Mouse (Mus musculus) kidney, embryonic 15.5 days (tissue): ENCODE measurements around the gene U2af1. TPM values are rescaled to one million over a fixed set of nuclear protein-coding genes. Genes with fewer than 3 reads are reported as not detected.

Experiments used
- ATAC-seq: fragments of 200-750 bp; cut with Nextera tagmentation; replicated peaks from 2 replicates; pipeline ENCODE4 v1.8.0; 2017; ENCODE audit warnings: moderate TSS enrichment; ENCODE audit not compliant: low FRiP score
- H3K27ac ChIP-seq: fragments of 300-500 bp; sonication (generic); 2 replicates; pipeline ENCODE4 v1.5.1; 2015; ENCODE audit warnings: mild to moderate bottlenecking, inconsistent platforms
- H3K27me3 ChIP-seq: fragments of 300-500 bp; sonication (generic); 2 replicates; pipeline ENCODE4 v1.6.1; 2015; ENCODE audit warnings: inconsistent platforms
- H3K36me3 ChIP-seq: fragments of 300-500 bp; sonication (generic); 2 replicates; pipeline ENCODE4 v1.6.1; 2015; ENCODE audit warnings: inconsistent platforms
- H3K4me1 ChIP-seq: fragments of 300-500 bp; sonication (generic); 2 replicates; pipeline ENCODE4 v1.6.1; 2015; ENCODE audit warnings: inconsistent platforms
- H3K4me2 ChIP-seq: fragments of 300-500 bp; sonication (generic); 2 replicates; pipeline ENCODE4 v1.6.1; 2015; ENCODE audit warnings: moderate library complexity, mild to moderate bottlenecking, inconsistent platforms
- H3K4me3 ChIP-seq: fragments of 300-500 bp; sonication (generic); replicated peaks from 2 replicates; pipeline ENCODE4 v1.5.1; 2015; ENCODE audit warnings: mild to moderate bottlenecking, inconsistent platforms
- H3K9ac ChIP-seq: fragments of 300-500 bp; sonication (generic); 2 replicates; pipeline ENCODE4 v1.6.1; 2015; ENCODE audit warnings: mild to moderate bottlenecking, inconsistent platforms
- H3K9me3 ChIP-seq: fragments of 300-500 bp; sonication (generic); replicated peaks from 2 replicates; pipeline ENCODE4 v1.6.1; 2016; ENCODE audit warnings: inconsistent platforms
- WGBS: fragments of 180-500 bp; shearing (Covaris S2); methylation state at CpG from one replicate; pipeline ENCODE4 v1.1.7; 2015; ENCODE audit warnings: mixed read lengths; 5-methylcytosine and 5-hydroxymethylcytosine counted together
- polyA plus RNA-seq: library from polyadenylated mRNA; unstranded; fragments of >200 nt; fragmentation: Nextera tagmentation; extraction: Ambion mirVana; gene quantifications from 2 replicates; pipeline ENCODE4 v1.2.1, GENCODE M21; 2015

The U2af1 gene
- polyA plus RNA-seq, 1 experiment from 2014 or later, result 335 TPM

- peak overlapping the region; percentile 92 for H3K4me2 ChIP-seq
- no peaks in the 10 kb centered on the region for H3K27me3 ChIP-seq
- H3K27ac ChIP-seq, result peak overlapping the region; percentile 81
- ATAC-seq, result no peak
- no peaks in the 10 kb centered on the region for H3K9me3 ChIP-seq
- H3K36me3 ChIP-seq, result peaks cover 36% of the 10 kb centered on the region
- peak overlapping the region; percentile 95 for H3K9ac ChIP-seq
- H3K4me3 ChIP-seq, result peak overlapping the region; percentile 70
- peaks cover 25% of the 10 kb centered on the region for H3K4me1 ChIP-seq
- under 1% methylated on average over 27 of the region's 27 CpGs for WGBS
Measured at GRCm38 (mm10) chr17:31658136-31658467, 590 bp downstream of the U2af1 start.

DNA sequence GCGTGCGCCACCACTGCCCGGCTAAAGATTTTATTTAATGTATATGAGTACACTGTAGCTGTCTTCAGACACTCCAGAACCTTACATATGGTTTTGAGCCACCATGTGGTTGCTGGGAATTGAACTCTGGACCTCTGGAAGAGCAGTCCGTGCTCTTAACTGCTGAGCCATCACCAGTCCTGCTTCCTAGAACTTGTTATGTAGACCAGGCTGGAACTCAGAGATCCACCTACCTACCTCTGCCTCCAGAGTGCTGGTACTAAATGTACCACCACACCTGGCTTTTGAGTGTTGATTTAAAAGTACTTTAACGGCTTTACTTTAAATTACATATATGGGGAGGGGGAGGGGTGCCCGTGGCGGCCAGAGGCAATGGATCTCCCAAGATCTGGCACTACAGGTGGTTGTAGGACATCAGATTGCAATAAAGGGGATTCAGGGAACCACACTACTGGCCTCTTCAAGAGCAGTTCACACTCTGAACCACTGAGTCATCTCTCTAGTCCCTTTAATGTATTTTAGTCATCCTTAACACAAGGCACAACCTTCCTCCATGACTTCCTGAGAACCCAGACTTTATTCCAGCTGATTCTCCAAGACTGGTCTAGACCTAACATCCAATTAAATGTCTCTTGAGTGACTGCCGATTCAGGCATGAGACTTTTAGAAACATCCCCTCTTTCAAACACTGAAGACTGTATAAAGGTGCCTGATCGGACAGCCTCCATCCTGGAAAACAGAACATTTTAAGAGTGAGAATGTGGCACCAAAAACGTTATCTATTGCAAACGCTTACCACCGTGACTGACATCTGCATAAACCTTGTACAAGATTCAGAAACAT is 1.3 kb downstream of the U2af1 start:
- no peak overlapping the region for H3K27ac ChIP-seq
- WGBS, result 45% methylated on average over 12 of the region's 12 CpGs
- no peaks in the 10 kb centered on the region for H3K9me3 ChIP-seq
- H3K4me3 ChIP-seq, result peak overlapping the region; percentile 70
- peaks cover 25% of the 10 kb centered on the region for H3K4me1 ChIP-seq
- no peak for ATAC-seq
- H3K27me3 ChIP-seq, result no peaks in the 10 kb centered on the region
- H3K36me3 ChIP-seq, result peaks cover 43% of the 10 kb centered on the region
- H3K4me2 ChIP-seq, result peak overlapping the region; percentile 92
- peak overlapping the region; percentile 95 for H3K9ac ChIP-seq

- no peaks in the 10 kb centered on the region for H3K27me3 ChIP-seq
- H3K4me2 ChIP-seq, result peak overlapping the region; percentile 92; the same call in 1 of the 2 replicates
- no peak overlapping the region for H3K9ac ChIP-seq
- peaks cover 25% of the 10 kb centered on the region for H3K4me1 ChIP-seq
- WGBS, result 86% methylated on average over 5 of the region's 5 CpGs
- ATAC-seq, result no peak
- H3K4me3 ChIP-seq, result peak overlapping the region; percentile 70; the same call in 1 of the 2 replicates
- H3K27ac ChIP-seq, result no peak overlapping the region
- no peaks in the 10 kb centered on the region for H3K9me3 ChIP-seq
- peaks cover 50% of the 10 kb centered on the region for H3K36me3 ChIP-seq
Measured at GRCm38 (mm10) chr17:31656682-31657081, 2.0 kb downstream of the U2af1 start.

DNA sequence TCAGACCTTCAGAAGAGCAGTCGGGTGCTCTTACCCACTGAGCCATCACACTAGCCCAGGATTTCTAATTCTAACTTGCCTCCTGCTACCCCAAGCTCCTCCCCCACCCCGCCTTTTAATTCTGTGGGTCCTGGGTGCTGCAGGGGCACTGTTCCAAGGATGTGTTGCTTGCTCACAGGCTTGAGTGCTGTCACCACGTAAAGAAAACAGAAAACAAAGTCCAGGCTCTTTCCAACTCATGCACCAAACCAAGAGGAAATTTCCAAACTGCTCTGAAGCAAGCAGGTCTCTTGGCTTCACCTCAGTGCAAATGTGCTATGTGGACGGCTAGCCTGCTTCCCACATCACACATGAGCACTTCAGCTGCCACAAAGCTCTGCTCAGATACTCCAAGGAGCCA is 3.3 kb downstream of the U2af1 start:
- Histone ChIP-seq H3K36me3 (peaks cover 63% of the 10 kb centered on the region), H3K27ac (no peak overlapping the region)

GRCm38 (mm10) chr17:31653277-31653676 is 5.4 kb downstream of the U2af1 start:
- Histone ChIP-seq H3K27ac (no peak overlapping the region), H3K4me3 (no peak overlapping the region), H3K4me1 (peaks cover 19% of the 10 kb centered on the region), H3K9me3 (no peaks in the 10 kb centered on the region), H3K27me3 (no peaks in the 10 kb centered on the region), H3K36me3 (peaks cover 84% of the 10 kb centered on the region), H3K4me2 (no peak overlapping the region), H3K9ac (no peak overlapping the region)
- 83% methylated on average over 6 of the region's 6 CpGs for WGBS
- ATAC-seq, result no peak

More for the DNA sequence above, 3.3 kb downstream of the U2af1 start:
- Histone ChIP-seq H3K27me3 (no peaks in the 10 kb centered on the region), H3K9me3 (no peaks in the 10 kb centered on the region), H3K4me3 (no peak overlapping the region), H3K4me1 (peaks cover 25% of the 10 kb centered on the region), H3K4me2 (no peak overlapping the region), H3K9ac (no peak overlapping the region)
- WGBS, result 75% methylated on average over 4 of the region's 4 CpGs
- no peak for ATAC-seq

- WGBS, result 93% methylated on average over 14 of the region's 14 CpGs
- ATAC-seq, result no peak
- Histone ChIP-seq H3K9me3 (no peaks in the 10 kb centered on the region), H3K4me2 (no peak overlapping the region), H3K4me3 (no peak overlapping the region), H3K4me1 (peaks cover 14% of the 10 kb centered on the region), H3K27me3 (no peaks in the 10 kb centered on the region), H3K27ac (no peak overlapping the region), H3K36me3 (peaks cover 95% of the 10 kb centered on the region), H3K9ac (no peak overlapping the region)
Measured at GRCm38 (mm10) chr17:31652152-31652551, 6.5 kb downstream of the U2af1 start.

DNA sequence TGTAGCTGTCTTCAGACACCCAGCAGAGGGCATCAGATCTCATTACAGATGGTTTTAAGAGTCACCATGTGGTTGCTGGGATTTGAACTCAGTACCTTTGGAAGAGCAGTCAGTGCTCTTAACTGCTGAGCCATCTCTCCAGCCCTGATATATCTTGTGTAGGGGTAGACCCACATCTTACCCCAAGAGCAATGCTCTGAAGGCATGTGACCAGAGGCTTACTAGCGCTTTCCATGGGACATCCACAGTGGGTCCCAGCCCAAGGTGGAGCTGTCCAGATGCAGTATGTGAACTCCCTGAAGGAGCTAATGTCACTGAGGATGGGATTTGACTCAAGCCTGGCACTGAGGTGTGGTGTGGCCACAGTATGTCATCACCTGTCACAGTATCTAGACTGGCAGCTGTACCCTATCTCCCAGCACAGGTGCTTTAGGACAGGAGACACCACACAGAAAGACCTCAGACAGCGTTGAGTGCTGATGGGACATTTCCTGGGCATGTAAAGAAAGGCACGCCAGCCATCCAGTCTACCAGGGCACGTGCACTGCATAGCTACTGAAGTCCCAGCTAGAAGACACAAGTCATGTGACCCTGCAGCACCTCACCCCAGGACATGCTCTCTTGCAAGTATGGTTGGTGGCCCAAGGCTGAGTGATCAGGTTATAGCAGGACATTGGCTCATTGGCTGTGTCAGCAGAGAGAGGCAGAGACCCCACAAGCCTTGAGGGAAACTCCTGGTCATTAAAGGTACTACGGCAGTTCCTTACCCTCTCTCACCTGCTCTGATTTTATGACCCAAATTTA is 12.3 kb downstream of the U2af1 start:
- H3K27ac ChIP-seq, result no peak overlapping the region
- peaks cover 61% of the 10 kb centered on the region for H3K36me3 ChIP-seq

DNA sequence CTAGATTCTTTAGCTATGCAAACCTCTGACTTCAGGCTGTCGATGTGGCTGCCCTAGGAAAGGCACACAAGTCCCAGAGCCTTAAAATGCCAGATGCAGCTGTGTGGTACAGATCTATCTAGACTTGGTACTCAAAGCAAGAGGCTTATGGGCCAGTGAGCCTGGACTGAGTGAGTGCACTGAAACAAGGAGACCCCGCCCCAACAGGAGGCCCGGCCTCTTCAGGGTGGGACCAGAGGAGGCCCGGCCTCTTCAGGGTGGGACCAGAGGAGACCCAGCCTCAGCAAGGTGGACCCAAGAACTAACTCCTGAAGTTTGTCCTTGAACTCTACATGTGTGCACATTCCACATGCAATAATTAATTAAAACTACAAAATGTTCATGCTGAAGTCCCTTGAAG is 15.8 kb downstream of the U2af1 start:
- no peaks in the 10 kb centered on the region for H3K9me3 ChIP-seq
- no peak for ATAC-seq
- H3K4me1 ChIP-seq, result no peaks in the 10 kb centered on the region
- H3K4me2 ChIP-seq, result no peak overlapping the region
- no peaks in the 10 kb centered on the region for H3K27me3 ChIP-seq
- no peak overlapping the region for H3K27ac ChIP-seq
- H3K36me3 ChIP-seq, result peaks cover 26% of the 10 kb centered on the region
- no peak overlapping the region for H3K9ac ChIP-seq
- WGBS, result 76% methylated on average over 4 of the region's 4 CpGs
- no peak overlapping the region for H3K4me3 ChIP-seq

More for the DNA sequence above, 12.3 kb downstream of the U2af1 start:
- Histone ChIP-seq H3K9me3 (no peaks in the 10 kb centered on the region), H3K4me1 (no peaks in the 10 kb centered on the region), H3K4me2 (no peak overlapping the region), H3K9ac (no peak overlapping the region), H3K4me3 (no peak overlapping the region), H3K27me3 (no peaks in the 10 kb centered on the region)
- WGBS, result 94% methylated on average over 5 of the region's 5 CpGs
- ATAC-seq, result peak; percentile 40; the same call in 1 of the 2 replicates

- WGBS, result 56% methylated on average over 8 of the region's 8 CpGs
- Histone ChIP-seq H3K9me3 (no peaks in the 10 kb centered on the region), H3K36me3 (peaks cover 20% of the 10 kb centered on the region), H3K4me2 (no peak overlapping the region), H3K4me1 (peaks cover 4% of the 10 kb centered on the region), H3K4me3 (no peak overlapping the region), H3K27ac (no peak overlapping the region), H3K27me3 (no peaks in the 10 kb centered on the region), H3K9ac (no peak overlapping the region)
- ATAC-seq, result no peak
Measured at GRCm38 (mm10) chr17:31642331-31642730, 16.4 kb downstream of the U2af1 start.

DNA sequence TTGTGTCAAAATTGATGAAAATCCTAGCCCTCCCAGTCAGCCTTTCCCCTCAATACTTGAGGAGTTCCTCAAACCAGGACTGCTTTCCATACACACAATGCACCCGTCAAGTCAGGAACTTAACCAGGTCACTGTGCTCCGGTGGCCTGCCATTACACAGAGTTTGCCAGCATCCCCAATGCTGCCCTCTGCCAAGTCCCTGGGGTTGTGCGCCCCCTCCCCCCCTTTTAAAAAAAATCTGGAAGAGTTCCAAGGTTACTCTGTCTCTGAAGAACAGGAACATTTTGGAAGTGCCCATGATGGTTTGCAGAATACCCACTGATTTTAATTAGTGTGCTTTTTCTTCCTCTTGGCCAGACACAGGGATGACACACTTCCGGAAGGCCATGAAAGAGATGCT is 19.0 kb downstream of the U2af1 start:
- H3K9me3 ChIP-seq, result no peaks in the 10 kb centered on the region
- no peak overlapping the region for H3K4me2 ChIP-seq
- peaks cover 18% of the 10 kb centered on the region for H3K4me1 ChIP-seq
- H3K27ac ChIP-seq, result no peak overlapping the region
- H3K36me3 ChIP-seq, result no peaks in the 10 kb centered on the region
- H3K9ac ChIP-seq, result no peak overlapping the region
- H3K27me3 ChIP-seq, result peaks cover 17% of the 10 kb centered on the region
- no peak for ATAC-seq
- H3K4me3 ChIP-seq, result no peak overlapping the region
- WGBS, result 76% methylated on average over 4 of the region's 4 CpGs

DNA sequence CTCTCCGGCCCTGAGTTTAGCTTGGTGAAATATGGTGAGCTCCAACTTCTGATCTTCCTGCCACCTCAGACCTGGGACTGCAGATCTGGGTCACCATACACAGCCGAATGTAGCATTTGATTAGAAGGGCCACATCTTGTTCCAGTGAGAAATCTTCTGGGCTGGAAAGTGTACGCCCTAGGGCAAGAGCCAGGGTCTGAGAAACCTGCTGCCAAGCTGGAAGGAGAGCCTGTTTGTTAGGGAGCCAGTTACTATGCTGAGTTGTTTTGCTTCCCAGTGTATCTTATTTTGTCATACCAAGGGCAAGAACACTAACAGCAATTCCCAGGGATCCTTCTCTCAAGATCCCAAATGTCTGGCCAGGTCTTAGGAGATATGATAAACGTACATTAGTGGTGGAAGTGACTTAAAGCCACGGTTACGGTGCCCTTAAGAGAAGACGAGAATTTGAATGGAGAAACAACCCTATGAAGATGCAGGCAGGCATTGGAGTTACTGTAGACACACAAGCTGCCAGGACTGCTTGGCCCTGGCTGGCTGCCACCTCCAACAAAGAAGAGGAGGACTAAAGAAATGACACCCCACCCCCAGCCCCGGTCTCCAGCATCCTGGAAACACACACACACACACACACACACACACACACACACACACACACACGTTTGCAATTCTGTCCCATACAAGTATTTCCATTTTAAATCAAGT is 20.7 kb downstream of the U2af1 start:
- 59% methylated on average over 9 of the region's 9 CpGs for WGBS
- no peak overlapping the region for H3K4me2 ChIP-seq
- H3K36me3 ChIP-seq, result no peaks in the 10 kb centered on the region
- no peak overlapping the region for H3K9ac ChIP-seq
- H3K27me3 ChIP-seq, result peaks cover 19% of the 10 kb centered on the region
- H3K4me3 ChIP-seq, result no peak overlapping the region
- H3K27ac ChIP-seq, result no peak overlapping the region
- H3K4me1 ChIP-seq, result peaks cover 18% of the 10 kb centered on the region
- no peaks in the 10 kb centered on the region for H3K9me3 ChIP-seq
- ATAC-seq, result no peak
